Comparison of ENCODE assay signal across 7 mouse cellular contexts in the genomic region with DNA sequence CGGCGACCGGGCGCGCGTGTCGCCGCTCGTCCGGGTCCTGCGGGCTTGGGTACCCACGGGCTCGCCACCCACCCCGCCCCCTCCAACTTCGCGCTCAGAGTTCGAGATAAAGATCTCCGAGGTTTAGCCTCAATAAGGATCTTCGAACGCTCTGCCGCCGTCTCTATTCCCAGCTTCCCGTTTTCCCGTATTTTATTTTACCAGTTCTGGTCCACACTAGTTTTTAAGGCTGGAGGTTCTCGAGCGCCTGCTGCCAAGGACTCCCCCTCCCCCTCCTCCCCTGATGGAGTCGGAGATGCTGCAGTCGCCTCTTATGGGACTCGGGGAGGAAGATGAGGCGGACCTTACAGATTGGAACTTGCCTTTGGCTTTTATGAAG. TPM values are rescaled to one million over a fixed set of nuclear protein-coding genes. Genes with fewer than 3 reads are reported as not detected.
DNase-seq lines count a peak whose midpoint lies in the region; ATAC-seq and TF ChIP-seq lines count a peak whose summit lies in the region.

No protein-coding gene starts in this region.

- ATAC-seq in forebrain, embryonic 11.5 days (replicated peaks; ENCODE audit: low FRiP score): no peak
- ATAC-seq in liver, embryonic 11.5 days (replicated peaks; ENCODE audit: low FRiP score): no peak

- peaks cover 3% of the 10 kb centered on the region; the same call in 1 of the 2 replicates for H3K4me1 ChIP-seq in liver, adult 2 months (ENCODE audit: control insufficient read depth, insufficient read depth, low read length)
- H3K4me1 ChIP-seq in forebrain, embryonic 11.5 days (replicated peaks; ENCODE audit: control insufficient read depth, insufficient read depth, low read length): peaks cover 6% of the 10 kb centered on the region
- peaks cover 11% of the 10 kb centered on the region for H3K4me1 ChIP-seq in liver, embryonic 11.5 days (replicated peaks; ENCODE audit: control insufficient read depth, insufficient read depth, low read length)

- 0 out of 2 replicates have a peak overlapping the region, but pooled peaks have one; percentile 47 for H3K27ac ChIP-seq in liver, adult 2 months (replicated peaks; ENCODE audit: insufficient read depth, low read depth, low read length)
- no peak overlapping the region for H3K27ac ChIP-seq in forebrain, embryonic 11.5 days (ENCODE audit: low read depth, low read length)
- H3K27ac ChIP-seq in liver, embryonic 11.5 days (ENCODE audit: low read depth, low read length): peak overlapping the region; percentile 78

- H3K36me3 ChIP-seq in liver, adult 2 months (ENCODE audit: control insufficient read depth, insufficient read depth, low read length): no peaks in the 10 kb centered on the region
- no peaks in the 10 kb centered on the region; the same call in 1 of the 2 replicates for H3K36me3 ChIP-seq in forebrain, embryonic 11.5 days (ENCODE audit: control insufficient read depth, insufficient read depth, low read length)
- peaks cover 7% of the 10 kb centered on the region; the same call in 1 of the 2 replicates for H3K36me3 ChIP-seq in liver, embryonic 11.5 days (ENCODE audit: control insufficient read depth, insufficient read depth, low read length)

- H3K9ac ChIP-seq in liver, adult 2 months (ENCODE audit: low read depth, low read length): peak overlapping the region; percentile 86
- peak overlapping the region; percentile 90 for H3K9ac ChIP-seq in forebrain, embryonic 11.5 days (ENCODE audit: low read length)
- peak overlapping the region; percentile 96 for H3K9ac ChIP-seq in liver, embryonic 11.5 days (ENCODE audit: low read depth, low read length)

- DNase-seq in liver, adult 2 months (ENCODE audit: extremely low read depth, low read depth, low spot score): no peak
- no peak for DNase-seq in liver
- peak; percentile 37 for DNase-seq in adrenal gland, postnatal 10 days
- no peak for DNase-seq in forebrain, embryonic 11.5 days (ENCODE audit: low spot score)
- DNase-seq in liver, embryonic 11.5 days (ENCODE audit: low spot score): peak; percentile 45
- DNase-seq in testis, postnatal 10 days (ENCODE audit: low spot score): peak; percentile 54
- no peak for DNase-seq in thymus, postnatal 4 days

- peaks cover 18% of the 10 kb centered on the region; the same call in 1 of the 2 replicates for H3K79me2 ChIP-seq in liver, adult 2 months (ENCODE audit: control insufficient read depth, insufficient read depth, low read length)

- under 1% methylated on average over 30 of the region's 30 CpGs for WGBS in liver, adult 2 months
- 0% methylated on average over 23 of the region's 30 CpGs for WGBS in forebrain, embryonic 11.5 days
- WGBS in liver, embryonic 11.5 days: under 1% methylated on average over 30 of the region's 30 CpGs

- TF ChIP-seq CTCF in liver, adult 2 months (IDR thresholded peaks at IDR 0.05; ENCODE audit: low read depth, low read length): no peak

- H3K4me3 ChIP-seq in liver, adult 2 months (ENCODE audit: insufficient read depth, low read depth, low read length): peak overlapping the region; percentile 91
- peak overlapping the region; percentile 95 for H3K4me3 ChIP-seq in forebrain, embryonic 11.5 days (ENCODE audit: low read depth, low read length)
- peak overlapping the region; percentile 94 for H3K4me3 ChIP-seq in liver, embryonic 11.5 days (ENCODE audit: low read depth, low read length)

- H3K4me2 ChIP-seq in forebrain, embryonic 11.5 days (ENCODE audit: low read depth, low read length, severe bottlenecking): peak overlapping the region; percentile 87
- H3K4me2 ChIP-seq in liver, embryonic 11.5 days: peak overlapping the region; percentile 88

- no peaks in the 10 kb centered on the region; the same call in 1 of the 2 replicates for H3K9me3 ChIP-seq in forebrain, embryonic 11.5 days (ENCODE audit: control insufficient read depth, low read length)
- H3K9me3 ChIP-seq in liver, embryonic 11.5 days (ENCODE audit: control insufficient read depth, low read length): no peaks in the 10 kb centered on the region

- no peak for TF ChIP-seq POLR2A in liver, adult 2 months (IDR thresholded peaks at IDR 0.05; ENCODE audit: extremely low read depth, insufficient read depth, low read length)

- no peaks in the 10 kb centered on the region for H3K27me3 ChIP-seq in liver, adult 2 months (ENCODE audit: control insufficient read depth, insufficient read depth, low read length)
- H3K27me3 ChIP-seq in forebrain, embryonic 11.5 days (ENCODE audit: control insufficient read depth, insufficient read depth, low read length): no peaks in the 10 kb centered on the region
- H3K27me3 ChIP-seq in liver, embryonic 11.5 days (replicated peaks; ENCODE audit: control insufficient read depth, insufficient read depth, low read length): no peaks in the 10 kb centered on the region

RNA-seq across cellular contexts. Expression of a gene that starts 0.8 kb away (rescaled TPM):
- total RNA-seq in liver, adult 2 months (2014; rRNA removed): 11.2 and 17.7 TPM in 2 replicates
- 18.4 and 18.6 TPM in 2 replicates for polyA plus RNA-seq in liver, adult 2 months (2012; rRNA removed)
- total RNA-seq in adrenal gland, postnatal 10 days (2021): 10 to 100 TPM; 36.9 to 50.6 TPM
- polyA plus RNA-seq in forebrain, embryonic 11.5 days (2014; fragmentation: Nextera tagmentation; extraction: Ambion mirVana): 18.6 and 19.2 TPM in 2 replicates
- polyA plus RNA-seq in liver, embryonic 11.5 days (2014; fragmentation: Nextera tagmentation; extraction: Ambion mirVana): 11.8 and 13.2 TPM in 2 replicates

RNA-seq across cellular contexts. Expression of a gene that starts 56.0 kb away (rescaled TPM):
- total RNA-seq in liver, adult 2 months (2014; rRNA removed): 0.07 and 0.09 TPM in 2 replicates
- 0.09 and 0.15 TPM in 2 replicates for polyA plus RNA-seq in liver, adult 2 months (2012; rRNA removed)
- 1 to 10 TPM; 2.5 to 3.4 TPM for total RNA-seq in adrenal gland, postnatal 10 days (2021)
- 3.2 and 3.3 TPM in 2 replicates for polyA plus RNA-seq in forebrain, embryonic 11.5 days (2014; fragmentation: Nextera tagmentation; extraction: Ambion mirVana)
- 0.23 and 0.34 TPM in 2 replicates for polyA plus RNA-seq in liver, embryonic 11.5 days (2014; fragmentation: Nextera tagmentation; extraction: Ambion mirVana)

Comparison
In these comparisons a context has a peak if more than half of its experiments do, and no peak if none do; other contexts are left out.
1. DNase-seq: peak in adrenal gland, postnatal 10 days (single experiment), liver, embryonic 11.5 days (single experiment) and testis, postnatal 10 days (single experiment); none in liver, adult 2 months (single experiment), liver (single experiment), forebrain, embryonic 11.5 days (single experiment) and thymus, postnatal 4 days (single experiment).
2. Peak in every context shown above with its lines, with median percentiles within 50 percentile points of each other: H3K4me3 ChIP-seq and H3K9ac ChIP-seq.